8 mouse cellular contexts compared by ENCODE assay signal in the genomic region with DNA sequence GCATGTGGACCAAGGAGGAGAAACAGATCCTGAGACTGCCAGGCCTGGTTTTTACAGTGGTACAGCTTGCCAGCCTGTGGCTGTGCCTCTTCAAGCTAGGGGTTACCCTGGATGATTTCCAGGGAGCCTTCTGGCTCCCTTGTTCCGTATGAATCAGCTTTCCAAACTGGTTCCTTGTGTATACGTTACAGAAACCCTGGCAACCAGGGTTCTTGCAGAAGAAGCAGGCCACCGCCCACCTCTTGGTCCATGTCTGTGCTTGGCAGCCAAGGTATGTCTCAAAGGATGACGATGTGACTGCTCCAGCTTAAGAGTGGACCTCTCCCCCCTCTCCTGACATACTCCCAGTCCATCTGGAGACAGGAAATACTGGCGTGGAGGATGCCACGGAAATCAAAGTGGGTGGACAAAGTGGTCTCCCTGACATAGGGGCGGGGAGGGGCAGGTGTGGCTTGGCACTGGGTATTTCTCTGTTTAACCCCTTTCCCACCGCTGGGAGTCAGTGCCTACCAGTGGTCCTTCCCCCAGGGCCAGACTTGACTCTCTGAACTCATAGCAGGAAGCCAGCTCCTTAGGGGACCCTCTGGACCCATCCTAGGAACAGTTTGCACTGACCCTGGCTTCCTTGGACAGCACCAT. TPM values are rescaled to one million over a fixed set of nuclear protein-coding genes. Genes with fewer than 3 reads are reported as not detected.
A peak's percentile ranks its signal among the peaks of the same experiment; 100 is the strongest.
DNase-seq lines count a peak whose midpoint lies in the region; ATAC-seq lines count a peak whose summit lies in the region.

No protein-coding gene starts in this region.

- H3K4me3 ChIP-seq in intestine, embryonic 15.5 days (replicated peaks): peak overlapping the region; percentile 81
- peak overlapping the region; percentile 41 for H3K4me3 ChIP-seq in limb, embryonic 11.5 days (ENCODE audit: low read depth, low read length)
- H3K4me3 ChIP-seq in midbrain, embryonic 13.5 days (replicated peaks): peak overlapping the region; percentile 60

- no peak; the same call in none of the 2 replicates for ATAC-seq in intestine, embryonic 15.5 days
- ATAC-seq in limb, embryonic 11.5 days (ENCODE audit: insufficient number of reproducible peaks, low FRiP score, low TSS enrichment, low read depth): no peak; the same call in 1 of the 2 replicates
- ATAC-seq in midbrain, embryonic 13.5 days: peak; percentile 9

- no peaks in the 10 kb centered on the region for H3K9me3 ChIP-seq in intestine, embryonic 15.5 days
- no peaks in the 10 kb centered on the region for H3K9me3 ChIP-seq in limb, embryonic 11.5 days (ENCODE audit: control insufficient read depth, low read length)
- H3K9me3 ChIP-seq in midbrain, embryonic 13.5 days: no peaks in the 10 kb centered on the region

- H3K27ac ChIP-seq in intestine, embryonic 15.5 days: peak overlapping the region; percentile 95
- no peak overlapping the region for H3K27ac ChIP-seq in limb, embryonic 11.5 days (replicated peaks; ENCODE audit: low read depth, low read length)
- H3K27ac ChIP-seq in midbrain, embryonic 13.5 days: peak overlapping the region; percentile 64

- no peaks in the 10 kb centered on the region for H3K36me3 ChIP-seq in intestine, embryonic 15.5 days
- no peaks in the 10 kb centered on the region for H3K36me3 ChIP-seq in limb, embryonic 11.5 days (ENCODE audit: control insufficient read depth, insufficient read depth, low read length)
- no peaks in the 10 kb centered on the region for H3K36me3 ChIP-seq in midbrain, embryonic 13.5 days

- H3K27me3 ChIP-seq in intestine, embryonic 15.5 days (replicated peaks): no peaks in the 10 kb centered on the region
- no peaks in the 10 kb centered on the region for H3K27me3 ChIP-seq in limb, embryonic 11.5 days (ENCODE audit: control insufficient read depth, insufficient read depth, low read length)
- peaks cover 13% of the 10 kb centered on the region for H3K27me3 ChIP-seq in midbrain, embryonic 13.5 days

- peak overlapping the region; percentile 70 for H3K9ac ChIP-seq in intestine, embryonic 15.5 days
- peak overlapping the region; percentile 1; the same call in 1 of the 2 replicates for H3K9ac ChIP-seq in limb, embryonic 11.5 days (ENCODE audit: low read length)
- peak overlapping the region; percentile 72 for H3K9ac ChIP-seq in midbrain, embryonic 13.5 days (replicated peaks)

- 4% methylated on average over 8 of the region's 8 CpGs for WGBS in intestine, embryonic 15.5 days
- WGBS in limb, embryonic 11.5 days: 33% methylated on average over 8 of the region's 8 CpGs
- WGBS in midbrain, embryonic 13.5 days: 15% methylated on average over 8 of the region's 8 CpGs

- DNase-seq in layer of hippocampus, adult 11-12 months (ENCODE audit: low spot score): peak; percentile 63
- no peak for DNase-seq in layer of hippocampus, adult 9-10 months (ENCODE audit: low spot score)
- DNase-seq in cerebellum, adult 9-10 months: peak; percentile 76
- peak; percentile 65 to 79 for DNase-seq in frontal cortex, postnatal 36 days (ENCODE audit: low spot score in 2 of 2)
- DNase-seq in limb, embryonic 11.5 days (ENCODE audit: low spot score): peak; percentile 31
- peak; percentile 24 for DNase-seq in thymus, postnatal 14 days

- H3K4me1 ChIP-seq in intestine, embryonic 15.5 days (replicated peaks): peaks cover 57% of the 10 kb centered on the region
- peaks cover 10% of the 10 kb centered on the region for H3K4me1 ChIP-seq in limb, embryonic 11.5 days (ENCODE audit: control insufficient read depth, insufficient read depth, low read length)
- peaks cover 48% of the 10 kb centered on the region for H3K4me1 ChIP-seq in midbrain, embryonic 13.5 days (replicated peaks)

- peak overlapping the region; percentile 77 for H3K4me2 ChIP-seq in intestine, embryonic 15.5 days (replicated peaks)
- peak overlapping the region; percentile 57 for H3K4me2 ChIP-seq in limb, embryonic 11.5 days (ENCODE audit: low read depth, severe bottlenecking)
- peak overlapping the region; percentile 81 for H3K4me2 ChIP-seq in midbrain, embryonic 13.5 days (replicated peaks)

RNA-seq across cellular contexts. Expression of gene Per2, which starts 0.8 kb away (rescaled TPM):
- polyA plus RNA-seq in intestine, embryonic 15.5 days (2015; fragmentation: Nextera tagmentation; extraction: Ambion mirVana): 7.8 and 7.9 TPM in 2 replicates
- polyA plus RNA-seq in limb, embryonic 11.5 days (2014; fragmentation: Nextera tagmentation; extraction: Ambion mirVana): 1.4 and 2.1 TPM in 2 replicates
- 4.4 and 4.7 TPM in 2 replicates for polyA plus RNA-seq in midbrain, embryonic 13.5 days (2015; fragmentation: Nextera tagmentation; extraction: Ambion mirVana)

RNA-seq across cellular contexts. Expression of gene Traf3ip1, which starts 36.1 kb away (rescaled TPM):
- 7.2 and 8.1 TPM in 2 replicates for polyA plus RNA-seq in intestine, embryonic 15.5 days (2015; fragmentation: Nextera tagmentation; extraction: Ambion mirVana)
- 8.3 and 8.9 TPM in 2 replicates for polyA plus RNA-seq in limb, embryonic 11.5 days (2014; fragmentation: Nextera tagmentation; extraction: Ambion mirVana)
- 10.8 and 11.3 TPM in 2 replicates for polyA plus RNA-seq in midbrain, embryonic 13.5 days (2015; fragmentation: Nextera tagmentation; extraction: Ambion mirVana)

RNA-seq across cellular contexts. Expression of gene Hes6, which starts 44.5 kb away (rescaled TPM):
- 94.0 and 103 TPM in 2 replicates for polyA plus RNA-seq in intestine, embryonic 15.5 days (2015; fragmentation: Nextera tagmentation; extraction: Ambion mirVana)
- polyA plus RNA-seq in limb, embryonic 11.5 days (2014; fragmentation: Nextera tagmentation; extraction: Ambion mirVana): 99.8 and 101 TPM in 2 replicates
- polyA plus RNA-seq in midbrain, embryonic 13.5 days (2015; fragmentation: Nextera tagmentation; extraction: Ambion mirVana): 316 and 357 TPM in 2 replicates

RNA-seq across cellular contexts. Expression of gene Ilkap, which starts 59.7 kb away (rescaled TPM):
- 119 and 128 TPM in 2 replicates for polyA plus RNA-seq in intestine, embryonic 15.5 days (2015; fragmentation: Nextera tagmentation; extraction: Ambion mirVana)
- 178 and 189 TPM in 2 replicates for polyA plus RNA-seq in limb, embryonic 11.5 days (2014; fragmentation: Nextera tagmentation; extraction: Ambion mirVana)
- polyA plus RNA-seq in midbrain, embryonic 13.5 days (2015; fragmentation: Nextera tagmentation; extraction: Ambion mirVana): 148 and 155 TPM in 2 replicates

Comparison
In these comparisons a context has a peak if more than half of its experiments do, and no peak if none do; other contexts are left out.
1. H3K9ac ChIP-seq: peak in every context shown above with its lines; median percentile 72 in midbrain, embryonic 13.5 days; 70 in intestine, embryonic 15.5 days; 1 in limb, embryonic 11.5 days.